Mouse (Mus musculus) heart, adult 2 months (tissue): Measurements from ENCODE around the gene Gzmm. TPM values are rescaled to one million over a fixed set of nuclear protein-coding genes. Genes with fewer than 3 reads are reported as not detected.

Experiments
- DNase-seq, 2 experiments: peaks; one replicate each; pipeline ENCODE4 v3.0.0; 2021
- H3K27ac ChIP-seq: fragments of 200-600 bp; 2 replicates; pipeline ENCODE4 v1.8.1; 2022
- H3K27me3 ChIP-seq: fragments of 200-500 bp; 2 replicates; pipeline ENCODE4 v1.6.1; 2012; ENCODE audit warnings: mild to moderate bottlenecking, low read length, inconsistent platforms, mixed read lengths; ENCODE audit not compliant: control insufficient read depth, insufficient read depth
- H3K36me3 ChIP-seq: fragments of 200-500 bp; 2 replicates; pipeline ENCODE4 v1.6.1; 2012; ENCODE audit warnings: low read length, inconsistent platforms; ENCODE audit not compliant: control insufficient read depth, insufficient read depth
- H3K4me1 ChIP-seq: fragments of 200-500 bp; 2 replicates; pipeline ENCODE4 v1.6.1; 2011; ENCODE audit warnings: low read length; ENCODE audit not compliant: control insufficient read depth, insufficient read depth
- H3K4me3 ChIP-seq: fragments of 200-600 bp; 2 replicates; pipeline ENCODE4 v1.8.1; 2022
- H3K79me2 ChIP-seq: fragments of 200-500 bp; replicated peaks from 2 replicates; pipeline ENCODE4 v1.6.1; 2012; ENCODE audit warnings: mild to moderate bottlenecking, inconsistent platforms, low read length, moderate library complexity, mixed read lengths; ENCODE audit not compliant: control insufficient read depth, insufficient read depth
- H3K9ac ChIP-seq: fragments of 200-500 bp; 2 replicates; pipeline ENCODE4 v1.6.1; 2012; ENCODE audit warnings: low read depth, mild to moderate bottlenecking, control low read depth, inconsistent platforms, low read length, mixed read lengths
- CTCF ChIP-seq: fragments of 200-600 bp; IDR thresholded peaks from 2 replicates; pipeline ENCODE4 v1.8.1; 2022; ENCODE audit warnings: antibody characterized with exemption, mild to moderate bottlenecking, moderate library complexity
- EP300 ChIP-seq: fragments of 200-500 bp; IDR thresholded peaks from 2 replicates; pipeline ENCODE4 v1.6.1; 2011; ENCODE audit warnings: low read depth, low read length, control low read depth; ENCODE audit not compliant: insufficient read depth
- POLR2A ChIP-seq: fragments of 200-500 bp; IDR thresholded peaks from 2 replicates; pipeline ENCODE4 v1.6.1; 2011; ENCODE audit warnings: mild to moderate bottlenecking, low read depth, low read length, control low read depth; ENCODE audit not compliant: insufficient read depth
- WGBS: fragments of 180-500 bp; shearing (Covaris S2); methylation state at CpG from one replicate; pipeline ENCODE4 v1.1.7; 2018; 5-methylcytosine and 5-hydroxymethylcytosine counted together
- intact Hi-C: fragments of 180-260 bp; cut with DNase I; formaldehyde crosslinking; loops from one replicate; pipeline ENCODE4 v1.15.1; 2025
- polyA plus RNA-seq: library from polyadenylated mRNA; depleted of rRNA; stranded (reverse); fragments of >200 nt; gene quantifications from 2 replicates; pipeline ENCODE4 v1.2.3, GENCODE M21; 2012
- total RNA-seq, 2 experiments: library from RNA; stranded (reverse); gene quantifications; 2 replicates each; pipeline ENCODE4 v1.2.3; 2021

Gene Gzmm
- total and polyA plus RNA-seq, 3 experiments, result 6.4 to 7.4 (median 6.5) TPM

GRCm38 (mm10) chr10:79728323-79729249 is 39.8 kb downstream of the Gzmm start:
- WGBS, result 63% methylated on average over 28 of the region's 28 CpGs
- no peak for DNase-seq
- intact Hi-C loops, result no loop called here
- no peaks in the 10 kb centered on the region for H3K27me3 ChIP-seq
- TF ChIP-seq CTCF, result no peak
- no peak for TF ChIP-seq EP300
- TF ChIP-seq POLR2A, result no peak
- no peak overlapping the region for H3K9ac ChIP-seq
- H3K4me1 ChIP-seq, result peaks cover 5% of the 10 kb centered on the region; the same call in 1 of the 2 replicates
- no peak overlapping the region for H3K4me3 ChIP-seq
- H3K79me2 ChIP-seq, result no peaks in the 10 kb centered on the region
- no peaks in the 10 kb centered on the region for H3K36me3 ChIP-seq
- 0 out of 2 replicates have a peak overlapping the region, but pooled peaks have one; percentile 4 for H3K27ac ChIP-seq

DNA sequence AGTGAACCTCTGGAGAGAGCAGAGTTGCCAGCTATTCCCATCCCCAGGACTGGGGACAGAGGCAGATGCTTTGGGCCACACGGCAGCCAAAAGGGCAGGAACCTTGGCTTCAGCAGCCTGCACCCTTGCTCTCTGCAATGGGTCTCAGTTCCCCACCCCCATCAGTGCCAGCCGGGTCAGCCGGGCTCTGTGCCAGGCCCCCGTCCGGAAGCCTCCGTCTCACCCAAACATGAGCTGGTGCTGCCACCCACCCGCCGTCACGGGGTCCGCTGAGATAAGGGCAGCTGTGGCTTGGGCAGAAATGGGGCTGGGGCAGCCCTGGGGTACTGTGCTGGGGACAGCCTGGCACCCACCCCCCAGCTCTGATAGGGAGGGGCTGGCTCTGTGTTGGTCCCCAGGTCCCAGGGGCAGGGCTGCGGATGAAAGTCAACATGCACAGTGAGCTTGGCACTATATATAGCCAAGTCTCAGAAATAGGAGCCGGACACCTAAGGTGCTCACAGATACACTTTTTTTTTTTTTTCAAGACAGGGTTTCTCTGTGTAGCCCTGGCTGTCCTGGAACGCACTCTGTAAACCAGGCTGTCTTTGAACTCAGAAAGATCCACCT is 40.6 kb downstream of the Gzmm start:
- intact Hi-C loops, result no loop called here
- TF ChIP-seq POLR2A (no peak), EP300 (0 out of 2 replicates have a peak, but pooled peaks have one; percentile 32)
- peaks cover 5% of the 10 kb centered on the region; the same call in 1 of the 2 replicates for H3K4me1 ChIP-seq
- DNase-seq, result peak; percentile 58 to 60
- H3K79me2 ChIP-seq, result no peaks in the 10 kb centered on the region
- no peak overlapping the region for H3K4me3 ChIP-seq
- WGBS, result 40% methylated on average over 13 of the region's 13 CpGs
- peak overlapping the region; percentile 26 for H3K9ac ChIP-seq
- no peaks in the 10 kb centered on the region for H3K27me3 ChIP-seq
- H3K36me3 ChIP-seq, result no peaks in the 10 kb centered on the region
- peak overlapping the region; percentile 31 for H3K27ac ChIP-seq

- intact Hi-C loops, result no loop called here
- 79% methylated on average over 1 of the region's 1 CpGs for WGBS
- DNase-seq, result no peak
- Histone ChIP-seq H3K4me3 (no peak overlapping the region), H3K36me3 (no peaks in the 10 kb centered on the region), H3K9ac (no peak overlapping the region), H3K27ac (no peak overlapping the region), H3K79me2 (no peaks in the 10 kb centered on the region), H3K27me3 (no peaks in the 10 kb centered on the region), H3K4me1 (peaks cover 5% of the 10 kb centered on the region; the same call in 1 of the 2 replicates)
- TF ChIP-seq CTCF (peak; percentile 73), EP300 (no peak), POLR2A (no peak)
Measured at GRCm38 (mm10) chr10:79732500-79732899, 43.7 kb downstream of the Gzmm start.

GRCm38 (mm10) chr10:79733847-79734246 is 45.0 kb downstream of the Gzmm start:
- H3K9ac ChIP-seq, result no peak overlapping the region
- H3K4me1 ChIP-seq, result peaks cover under 1% of the 10 kb centered on the region; the same call in 1 of the 2 replicates
- no peak overlapping the region for H3K4me3 ChIP-seq
- no peaks in the 10 kb centered on the region for H3K27me3 ChIP-seq
- intact Hi-C loops, result no loop called here
- no peak for DNase-seq
- 91% methylated on average over 15 of the region's 15 CpGs for WGBS
- no peaks in the 10 kb centered on the region for H3K79me2 ChIP-seq
- H3K27ac ChIP-seq, result no peak overlapping the region
- no peaks in the 10 kb centered on the region for H3K36me3 ChIP-seq
- no peak for TF ChIP-seq POLR2A
- no peak for TF ChIP-seq EP300

DNA sequence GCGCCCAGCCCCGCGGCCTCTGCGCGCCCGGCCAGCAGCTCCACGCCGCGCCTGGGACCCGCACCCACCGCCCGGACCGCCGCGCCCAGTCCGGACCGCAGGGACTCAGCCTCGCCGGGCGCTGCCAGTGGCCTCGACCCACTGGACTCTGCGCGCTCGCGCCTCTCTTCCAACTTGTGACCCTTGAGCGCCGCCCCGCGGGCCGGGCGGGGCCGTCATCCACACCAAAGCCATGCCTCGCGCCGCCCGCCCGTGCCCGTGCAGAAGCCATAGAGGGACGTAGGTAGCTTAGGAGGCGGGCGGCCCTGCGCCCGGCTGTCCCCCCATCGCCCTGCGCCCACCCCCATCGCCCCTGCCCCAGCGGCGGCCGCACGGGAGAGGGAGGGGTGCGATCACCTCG is 46.5 kb downstream of the Gzmm start:
- H3K79me2 ChIP-seq, result no peaks in the 10 kb centered on the region
- no peaks in the 10 kb centered on the region for H3K36me3 ChIP-seq
- no peak for DNase-seq
- H3K4me3 ChIP-seq, result no peak overlapping the region
- H3K27me3 ChIP-seq, result no peaks in the 10 kb centered on the region
- H3K4me1 ChIP-seq, result no peaks in the 10 kb centered on the region
- H3K9ac ChIP-seq, result no peak overlapping the region
- TF ChIP-seq CTCF (no peak), EP300 (no peak), POLR2A (no peak)
- 60% methylated on average over 52 of the region's 52 CpGs for WGBS
- intact Hi-C loops, result no loop called here
- H3K27ac ChIP-seq, result no peak overlapping the region

- Histone ChIP-seq H3K36me3 (no peaks in the 10 kb centered on the region), H3K4me1 (no peaks in the 10 kb centered on the region), H3K4me3 (no peak overlapping the region), H3K79me2 (no peaks in the 10 kb centered on the region), H3K9ac (no peak overlapping the region), H3K27me3 (no peaks in the 10 kb centered on the region), H3K27ac (no peak overlapping the region)
- WGBS, result 58% methylated on average over 14 of the region's 14 CpGs
- DNase-seq, result no peak
- intact Hi-C loops, result no loop called here
- no peak for TF ChIP-seq CTCF
- no peak for TF ChIP-seq POLR2A
Measured at GRCm38 (mm10) chr10:79736706-79737105, 47.9 kb downstream of the Gzmm start.
